Mouse (Mus musculus): Measurements from ENCODE around the gene Olfr156.

GRCm38 (mm10) chr4:43840101-43840500 lies 16.4 kb upstream of the Olfr156 start, which contains the start of gene Olfr157:
- TF ChIP-seq CTCF (IDR thresholded peaks at IDR 0.05; ENCODE audit: insufficient read depth, low read depth, low read length) (no peak), POLR2A (IDR thresholded peaks at IDR 0.05; ENCODE audit: insufficient read depth, low read depth, low read length) (no peak)
